Mouse (Mus musculus) thymus, postnatal 36 days (tissue): ENCODE results near the gene Art4.
"Not testable (repeated sequence)": the region's sequence is repeated elsewhere in the genome, so short reads cannot be mapped to it uniquely, and the experiment has no call there.

Experiments
- DNase-seq, 2 experiments: peaks; one replicate each; pipeline ENCODE4 v3.0.0; 2022; ENCODE audit warnings: mixed read lengths in 2 of 2

The Art4 gene

DNA sequence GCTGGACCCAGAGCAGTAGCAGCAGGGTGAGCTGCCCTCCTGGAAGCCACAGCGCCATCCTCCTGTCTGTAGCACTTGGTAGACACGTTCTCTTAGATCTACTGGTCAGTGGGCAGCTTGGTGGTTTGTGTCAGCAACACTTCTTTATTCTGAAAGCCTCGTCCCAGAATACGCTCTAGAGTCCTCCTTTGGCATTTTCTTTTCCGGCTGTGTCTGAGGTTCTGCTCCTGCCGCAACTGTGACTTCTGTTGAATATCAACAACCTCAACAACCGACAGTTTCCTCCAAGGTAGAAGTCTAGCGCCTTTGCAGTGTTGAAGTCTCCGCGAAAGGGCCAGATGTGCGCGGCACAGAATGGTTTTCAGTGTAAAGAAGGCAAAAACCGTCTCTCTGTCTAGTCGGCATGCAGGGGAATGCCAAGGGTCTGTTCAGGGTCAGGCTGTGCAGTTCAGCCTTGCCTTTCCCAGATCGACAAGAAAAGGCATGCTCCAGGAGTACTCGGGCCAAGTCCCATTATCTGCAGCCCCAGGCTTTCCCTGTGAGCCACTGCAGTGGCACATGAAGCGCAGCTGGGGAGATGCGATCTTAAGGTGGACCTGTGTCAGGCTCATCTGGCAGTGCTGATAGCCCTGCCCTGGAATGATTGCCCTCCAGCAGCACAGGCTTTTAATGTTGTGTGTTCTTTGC, at the start of gene Art4:
Gene Art4, minus strand, starts transcription at position 548 of the 687 bp plus-strand sequence.
- DNase-seq = peak; percentile 70 to 72

- DNase-seq = no peak
Measured at GRCm38 (mm10) chr6:136906937-136907293, 49.4 kb upstream of the Art4 start.

DNA sequence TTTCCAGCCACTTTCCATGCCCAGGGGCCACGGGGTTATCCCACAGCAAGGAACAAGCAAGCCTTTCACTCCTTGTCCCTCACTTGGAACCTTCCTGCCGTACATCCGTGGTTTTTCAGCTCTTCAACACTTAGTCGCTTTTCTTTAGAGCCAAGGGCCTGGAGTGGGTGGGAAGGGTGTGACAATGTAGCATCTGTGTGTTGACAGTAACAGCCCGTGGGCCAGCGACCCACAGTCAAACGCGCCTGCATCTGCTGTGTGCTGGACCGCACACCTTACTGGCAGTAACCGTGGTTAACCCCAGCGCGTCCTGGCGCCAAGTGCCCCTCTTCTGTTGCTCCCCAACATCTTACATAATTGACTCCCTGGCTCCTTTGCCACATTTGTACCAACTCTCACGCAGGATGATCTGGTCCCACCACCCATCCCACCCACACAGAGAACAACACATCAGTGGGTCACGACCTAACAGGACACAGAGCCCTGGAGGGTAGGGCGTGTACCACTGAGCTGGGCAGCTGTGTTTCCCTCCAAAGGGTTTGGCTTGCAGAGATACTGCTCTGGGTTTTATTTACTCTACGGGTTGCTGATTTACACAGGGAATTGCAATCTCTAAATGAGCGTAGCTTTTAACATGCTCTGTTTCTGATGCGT, 48.9 kb upstream of the Art4 start:
- DNase-seq = no peak

DNA sequence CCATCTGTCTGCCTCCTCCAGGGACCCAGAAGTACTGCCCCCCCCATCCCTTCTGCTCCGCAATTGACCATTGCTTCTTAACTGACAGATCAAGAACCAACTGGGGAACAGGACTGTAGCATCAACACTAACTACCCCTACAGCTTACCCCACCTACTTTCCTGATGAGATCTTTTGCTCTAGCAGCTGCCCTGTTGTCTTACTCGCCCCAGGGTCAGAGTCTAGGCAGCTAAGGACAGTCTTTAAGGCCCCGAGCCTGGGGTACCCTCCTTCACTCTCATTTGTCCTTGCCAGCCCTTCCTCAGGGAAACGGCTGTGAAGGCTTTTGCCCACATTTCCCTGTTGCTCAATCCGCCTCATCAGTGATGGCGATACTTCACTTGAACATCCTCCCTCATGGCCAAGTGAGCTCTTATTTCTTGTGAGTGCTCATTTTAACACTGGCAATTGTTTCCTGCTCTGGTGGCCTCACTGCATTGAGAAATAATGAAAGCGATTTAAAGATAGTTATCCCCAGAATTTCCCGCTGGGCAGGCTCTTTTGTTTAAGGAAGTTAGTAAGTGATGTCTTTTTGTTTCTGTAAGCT, 46.4 kb upstream of the Art4 start:
- DNase-seq = no peak

DNA sequence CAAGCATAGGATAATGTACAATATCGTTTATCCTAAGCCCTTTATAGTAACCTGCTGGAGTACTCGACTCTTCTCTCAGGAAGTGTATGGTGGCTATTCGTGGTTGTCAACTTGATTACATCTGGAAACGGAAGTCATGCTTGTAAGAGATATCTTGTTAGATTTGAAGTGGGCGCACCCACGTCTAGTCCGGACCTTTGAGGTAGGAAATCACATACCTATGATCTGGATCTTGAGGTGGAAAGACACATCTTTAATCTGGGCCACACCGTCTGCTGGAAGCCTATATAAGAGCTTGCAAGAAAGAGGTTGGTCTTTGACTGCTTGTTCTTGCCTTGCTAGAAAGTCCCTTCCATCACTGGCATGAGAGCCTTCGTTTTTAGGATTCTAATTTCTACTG, 45.0 kb upstream of the Art4 start:
- no peak for DNase-seq

GRCm38 (mm10) chr6:136901010-136901409, 43.5 kb upstream of the Art4 start:
- DNase-seq = no peak

DNA sequence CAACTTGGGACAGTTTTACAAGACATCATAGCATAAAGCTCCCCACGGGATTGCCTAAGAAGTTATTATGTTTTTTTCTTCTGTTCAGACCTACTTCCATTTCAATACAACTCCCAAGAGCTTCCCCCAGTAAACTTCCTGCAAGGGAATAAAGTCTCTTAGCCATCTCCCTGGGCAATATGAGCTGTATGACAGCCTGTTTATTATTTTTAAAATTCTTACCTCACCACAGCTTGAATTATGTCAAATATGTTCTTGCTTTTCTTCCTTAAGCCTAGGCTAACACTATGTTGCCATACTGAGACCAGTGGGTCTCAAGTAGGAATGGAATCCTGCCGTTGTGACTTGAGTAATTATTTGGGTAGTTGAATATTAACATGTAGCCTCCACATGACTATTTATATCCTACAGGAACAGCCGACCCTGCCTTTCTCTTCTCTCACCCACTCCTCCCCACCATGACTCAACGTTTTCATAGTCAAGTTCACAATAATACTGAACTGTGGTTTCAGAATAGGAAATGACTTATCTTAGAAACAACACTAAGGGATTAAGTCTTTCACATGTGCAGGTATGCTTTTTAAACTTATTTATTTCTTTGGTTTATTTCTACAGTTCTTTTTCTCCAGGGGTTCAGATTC, 43.0 kb upstream of the Art4 start:
- no peak for DNase-seq

DNA sequence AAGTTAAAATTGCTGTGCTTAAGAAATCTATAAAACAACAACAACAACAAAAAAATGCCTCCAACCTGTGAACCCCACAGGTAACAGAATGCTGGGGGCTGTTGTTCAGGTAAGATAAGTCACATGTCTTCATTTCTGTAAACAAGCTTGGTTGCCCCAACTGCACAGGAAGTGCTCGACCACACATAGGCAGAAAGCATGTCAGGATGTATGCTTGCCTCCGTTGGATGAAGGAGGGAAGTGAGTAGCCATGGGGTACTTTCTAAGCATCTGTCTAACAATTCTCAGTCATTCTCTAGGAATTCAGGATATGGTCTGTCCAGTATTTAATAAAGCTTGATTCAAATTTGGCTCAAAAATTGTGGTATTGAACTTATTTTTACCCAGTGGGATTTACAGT, 41.4 kb upstream of the Art4 start:
- DNase-seq = peak in 1 of 2 experiments; percentile 39

DNA sequence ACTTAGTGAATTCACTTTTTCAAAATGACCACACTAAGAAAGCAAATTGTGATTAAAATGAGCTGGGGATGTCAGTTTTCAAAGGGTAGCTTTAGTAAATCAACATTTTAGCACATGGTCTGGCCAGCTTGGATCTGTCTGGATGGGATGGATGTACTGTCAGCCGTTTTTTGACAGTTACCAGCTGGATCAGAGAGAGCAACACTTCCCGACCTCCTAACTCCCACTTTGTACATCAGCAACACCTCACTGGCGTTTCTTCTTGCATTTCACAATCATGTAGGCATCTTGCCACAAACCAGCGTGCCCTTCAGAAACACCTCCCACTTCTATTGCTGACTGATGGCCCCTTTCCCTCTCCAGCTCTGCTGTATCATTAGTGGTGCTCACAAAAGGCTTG, 40.7 kb upstream of the Art4 start:
- no peak for DNase-seq

- no peak for DNase-seq
Measured at GRCm38 (mm10) chr6:136897789-136898188, 40.3 kb upstream of the Art4 start.

DNA sequence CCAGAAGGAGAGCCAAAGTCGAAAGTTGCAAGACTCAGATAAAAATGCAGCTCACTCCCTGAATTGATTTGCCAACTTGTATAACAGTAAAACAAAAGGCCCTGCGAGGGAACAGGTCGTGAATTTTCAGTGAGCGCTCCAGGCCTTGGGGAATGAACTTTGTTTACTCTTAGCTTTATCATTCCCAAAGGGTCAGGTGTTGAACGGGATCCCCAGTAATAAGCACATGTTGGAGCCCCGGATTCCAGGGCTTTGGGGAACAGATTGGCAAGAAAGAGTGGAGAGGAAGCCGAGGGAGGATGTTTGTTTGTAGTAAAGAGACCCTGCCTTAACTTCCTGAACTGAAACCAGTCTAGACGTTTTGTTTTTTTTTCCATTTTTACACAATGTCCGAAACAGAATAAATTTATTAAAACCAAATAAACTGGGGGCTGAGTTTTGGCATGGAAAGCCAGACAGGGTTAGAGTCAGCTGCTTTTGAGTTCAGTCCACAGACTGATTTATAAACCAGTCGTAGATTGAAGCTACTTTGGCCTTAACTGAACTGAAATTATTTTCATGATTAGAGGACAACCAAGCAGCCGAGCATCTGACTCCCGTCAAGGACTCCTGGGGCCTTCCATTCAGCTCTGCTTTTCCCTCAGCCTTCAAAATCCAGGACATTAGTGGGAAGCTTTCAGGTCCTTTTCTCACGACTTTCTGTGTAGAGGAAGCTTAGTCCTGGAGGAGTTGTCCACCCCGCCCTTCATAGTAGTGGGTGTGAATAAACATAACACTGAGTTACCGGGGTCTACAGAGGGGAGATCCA, 37.2 kb upstream of the Art4 start:
- no peak for DNase-seq

DNA sequence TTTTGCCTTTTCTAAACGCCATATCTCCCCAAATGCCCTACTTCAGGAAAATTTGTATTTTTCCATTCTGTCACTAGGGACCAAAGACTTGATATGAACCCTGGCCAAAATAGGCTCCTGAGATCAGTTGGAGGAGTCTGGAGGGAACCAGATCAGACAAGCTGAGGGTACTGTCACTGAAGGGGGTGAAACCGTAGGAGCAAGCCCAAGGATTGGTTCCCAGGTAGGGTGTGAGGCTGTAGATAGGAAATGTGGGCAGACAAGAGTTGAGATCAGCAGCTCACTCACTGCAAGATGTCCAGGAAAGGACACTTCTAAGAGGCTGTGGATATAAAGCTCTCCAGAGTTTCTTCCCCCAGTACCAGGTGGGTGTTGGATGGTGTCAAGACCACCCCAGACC, 34.5 kb upstream of the Art4 start:
- no peak for DNase-seq

GRCm38 (mm10) chr6:136889554-136889953, 32.0 kb upstream of the Art4 start:
- DNase-seq = no peak

DNA sequence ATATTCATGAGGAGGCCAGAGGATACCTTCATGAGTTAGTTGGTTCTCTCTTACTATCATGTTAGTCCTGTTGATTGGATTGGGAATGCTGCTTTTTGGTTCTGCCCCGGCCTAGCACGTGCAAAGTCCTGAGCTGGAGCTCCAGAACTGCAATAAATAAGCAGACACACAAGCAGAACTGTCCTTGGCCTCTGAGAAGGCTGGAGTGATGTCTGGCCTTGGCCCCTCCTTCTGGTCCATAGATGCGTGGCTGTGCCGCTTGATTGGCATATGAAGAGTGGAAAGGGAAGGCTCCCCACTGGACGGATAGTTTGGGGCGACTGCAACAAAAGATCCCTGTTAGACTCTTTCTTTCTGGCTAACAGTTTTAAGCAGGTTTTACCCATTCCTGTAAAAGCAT, 31.5 kb upstream of the Art4 start:
- no peak for DNase-seq

GRCm38 (mm10) chr6:136887854-136888253, 30.3 kb upstream of the Art4 start:
- no peak for DNase-seq

DNA sequence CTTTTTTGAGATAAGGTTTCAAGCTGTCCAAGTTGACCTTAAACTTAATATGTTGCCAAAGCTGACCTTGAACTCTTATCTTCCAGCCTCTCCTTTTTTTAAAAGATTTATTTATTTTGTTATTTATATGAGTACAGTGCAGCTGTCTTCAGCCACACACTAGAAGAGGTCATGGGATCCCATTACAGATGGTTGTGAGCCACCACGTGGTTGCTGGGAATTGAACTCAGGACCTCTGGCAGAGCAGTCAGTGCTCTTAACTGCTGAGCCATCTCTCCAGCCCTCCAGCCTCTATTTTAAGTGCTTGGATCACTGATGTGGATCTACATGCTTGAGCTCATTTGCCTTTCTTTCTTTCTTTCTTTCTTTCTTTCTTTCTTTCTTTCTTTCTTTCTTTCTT, 27.2 kb upstream of the Art4 start:
- not testable (repeated sequence) for DNase-seq

DNA sequence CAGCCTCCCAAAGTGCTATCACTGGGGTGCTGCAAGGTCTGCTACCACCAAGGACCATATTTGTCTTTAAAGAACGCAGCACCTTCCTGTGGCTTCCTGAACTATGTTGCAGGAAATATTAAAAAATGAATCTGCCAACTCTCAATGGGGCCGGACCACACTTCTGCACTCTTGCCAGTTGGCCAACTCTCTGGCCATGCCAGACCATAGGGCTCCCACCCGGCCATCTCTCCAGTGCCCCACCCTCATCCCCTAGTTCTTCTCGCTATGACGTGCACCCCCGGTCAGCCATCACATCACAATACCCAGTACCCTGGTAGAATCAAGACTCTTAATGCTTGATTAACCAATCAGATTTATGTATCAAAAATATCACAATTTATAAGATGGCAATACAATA, 26.4 kb upstream of the Art4 start:
- DNase-seq = no peak

DNA sequence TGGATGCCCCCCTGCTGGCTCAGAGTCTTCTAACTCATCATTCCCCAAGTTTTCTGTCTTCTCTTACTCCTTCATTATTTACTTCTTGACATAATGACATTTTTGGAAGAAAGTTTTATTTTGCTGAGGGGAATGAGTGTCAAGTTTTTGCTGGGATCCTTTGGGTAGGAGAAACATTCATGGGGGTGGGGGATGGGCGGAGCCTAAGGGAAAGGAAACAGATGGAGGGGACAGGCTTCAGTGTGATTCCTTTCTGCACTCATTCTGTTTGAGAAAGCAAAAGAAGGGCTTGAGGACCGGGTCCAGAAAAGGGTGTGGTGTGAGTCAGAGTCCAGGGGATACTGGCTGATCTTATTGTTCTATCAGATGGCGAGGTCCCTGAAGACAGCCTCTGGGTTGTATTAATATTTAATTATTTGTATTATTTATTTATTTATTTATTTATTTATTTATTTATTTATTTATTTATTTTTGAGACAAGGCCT, 25.9 kb upstream of the Art4 start:
- DNase-seq = no peak

DNA sequence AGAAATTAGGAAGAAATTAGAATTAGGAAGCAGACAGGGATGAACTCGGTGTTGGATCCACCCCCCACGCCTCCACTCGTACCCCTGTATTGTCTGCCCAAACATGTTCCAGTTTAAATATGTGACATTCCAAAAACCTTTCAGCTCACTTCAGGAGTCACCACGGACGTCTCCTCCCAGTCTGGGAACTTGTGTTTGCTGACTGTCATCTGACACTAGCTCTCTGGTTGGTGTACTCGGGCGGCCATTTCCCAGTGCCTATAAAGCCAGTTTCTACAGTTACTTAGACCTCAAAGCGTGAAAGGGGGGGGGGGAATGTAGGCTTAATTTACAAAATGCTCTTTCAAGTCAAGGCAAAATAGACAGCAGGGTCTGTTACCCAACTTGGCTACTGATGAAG, 24.1 kb upstream of the Art4 start:
- DNase-seq = no peak

DNA sequence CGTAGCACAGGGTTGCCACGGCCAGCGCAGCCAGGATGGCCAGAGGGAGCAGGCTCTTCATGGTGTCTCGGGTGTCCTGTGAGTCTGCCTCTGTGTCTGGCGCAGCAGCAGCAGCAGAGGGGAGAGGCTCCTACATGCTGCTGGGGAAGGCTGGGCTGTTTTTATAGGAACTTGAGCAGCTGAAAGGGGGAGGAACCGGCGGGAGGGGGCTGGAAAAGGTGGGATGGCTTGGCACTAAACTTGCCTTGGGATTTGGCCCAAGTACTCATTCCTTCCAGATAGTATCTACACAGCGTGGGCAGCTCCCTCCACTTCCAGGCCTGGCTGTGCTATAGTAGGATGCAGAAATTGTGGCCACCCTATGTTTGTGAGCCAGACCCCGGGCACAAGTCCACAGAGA, 18.1 kb upstream of the Art4 start, which contains the start of gene Mgp:
Gene Mgp, minus strand, starts transcription at position 154 of the 400 bp plus-strand sequence.
- no peak for DNase-seq

DNA sequence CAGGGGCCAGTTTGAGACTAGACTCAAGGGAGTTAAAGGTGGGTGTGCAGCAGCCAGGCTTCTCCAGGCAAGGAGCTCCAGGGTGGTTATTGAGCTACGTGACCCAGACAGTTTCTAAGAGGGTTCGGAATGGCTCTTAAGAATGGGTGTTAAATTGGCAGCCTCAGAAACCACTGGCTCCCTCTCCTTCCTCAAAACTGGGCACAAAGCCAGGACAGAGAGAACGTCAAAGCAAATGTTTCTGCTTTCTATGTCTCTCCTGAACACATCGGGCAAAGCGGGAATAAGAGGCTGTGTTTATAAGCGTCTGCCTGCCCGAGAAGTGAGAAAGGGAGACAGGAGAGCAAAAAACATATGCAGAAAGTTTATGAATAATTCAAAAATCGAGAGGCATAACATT, 17.1 kb upstream of the Art4 start:
- DNase-seq = no peak

DNA sequence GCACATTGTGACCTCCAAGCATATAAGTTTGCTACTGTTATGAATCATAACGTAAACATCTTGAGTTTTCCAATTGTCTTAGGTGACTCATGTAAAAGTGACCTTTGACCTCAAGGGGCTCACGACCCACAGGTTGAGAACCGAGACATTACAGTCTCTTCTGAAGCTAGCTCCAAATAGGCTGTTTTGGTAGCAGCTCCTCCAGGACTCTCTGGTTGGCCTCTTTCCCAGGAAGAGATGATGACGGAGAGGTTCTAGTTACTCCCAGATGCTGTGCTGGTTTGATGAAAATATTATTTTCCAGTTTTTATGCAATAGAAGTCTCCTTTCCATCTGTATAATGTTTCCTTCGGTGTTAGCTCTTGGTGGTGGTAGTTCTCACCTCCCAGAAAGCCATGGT, 11.4 kb upstream of the Art4 start:
- DNase-seq = no peak

GRCm38 (mm10) chr6:136866150-136866549, 8.6 kb upstream of the Art4 start:
- DNase-seq = no peak
